Mouse (Mus musculus) heart, adult 2 months (tissue): Measurements from ENCODE around the gene Plekhh3. TPM values are rescaled to one million over a fixed set of nuclear protein-coding genes. Genes with fewer than 3 reads are reported as not detected.

Experiments used
- DNase-seq, 2 experiments: peaks; one replicate each; pipeline ENCODE4 v3.0.0; 2021
- H3K27ac ChIP-seq: fragments of 200-600 bp; 2 replicates; pipeline ENCODE4 v1.8.1; 2022
- H3K27me3 ChIP-seq: fragments of 200-500 bp; 2 replicates; pipeline ENCODE4 v1.6.1; 2012; ENCODE audit warnings: mild to moderate bottlenecking, low read length, inconsistent platforms, mixed read lengths; ENCODE audit not compliant: control insufficient read depth, insufficient read depth
- H3K36me3 ChIP-seq: fragments of 200-500 bp; 2 replicates; pipeline ENCODE4 v1.6.1; 2012; ENCODE audit warnings: low read length, inconsistent platforms; ENCODE audit not compliant: control insufficient read depth, insufficient read depth
- H3K4me1 ChIP-seq: fragments of 200-500 bp; 2 replicates; pipeline ENCODE4 v1.6.1; 2011; ENCODE audit warnings: low read length; ENCODE audit not compliant: control insufficient read depth, insufficient read depth
- H3K4me3 ChIP-seq: fragments of 200-600 bp; 2 replicates; pipeline ENCODE4 v1.8.1; 2022
- H3K79me2 ChIP-seq: fragments of 200-500 bp; replicated peaks from 2 replicates; pipeline ENCODE4 v1.6.1; 2012; ENCODE audit warnings: mild to moderate bottlenecking, inconsistent platforms, low read length, moderate library complexity, mixed read lengths; ENCODE audit not compliant: control insufficient read depth, insufficient read depth
- H3K9ac ChIP-seq: fragments of 200-500 bp; 2 replicates; pipeline ENCODE4 v1.6.1; 2012; ENCODE audit warnings: low read depth, mild to moderate bottlenecking, control low read depth, inconsistent platforms, low read length, mixed read lengths
- CTCF ChIP-seq: fragments of 200-600 bp; IDR thresholded peaks from 2 replicates; pipeline ENCODE4 v1.8.1; 2022; ENCODE audit warnings: antibody characterized with exemption, mild to moderate bottlenecking, moderate library complexity
- EP300 ChIP-seq: fragments of 200-500 bp; IDR thresholded peaks from 2 replicates; pipeline ENCODE4 v1.6.1; 2011; ENCODE audit warnings: low read depth, low read length, control low read depth; ENCODE audit not compliant: insufficient read depth
- POLR2A ChIP-seq: fragments of 200-500 bp; IDR thresholded peaks from 2 replicates; pipeline ENCODE4 v1.6.1; 2011; ENCODE audit warnings: mild to moderate bottlenecking, low read depth, low read length, control low read depth; ENCODE audit not compliant: insufficient read depth
- WGBS: fragments of 180-500 bp; shearing (Covaris S2); methylation state at CpG from one replicate; pipeline ENCODE4 v1.1.7; 2018; 5-methylcytosine and 5-hydroxymethylcytosine counted together
- intact Hi-C: fragments of 180-260 bp; cut with DNase I; formaldehyde crosslinking; loops from one replicate; pipeline ENCODE4 v1.15.1; 2025
- polyA plus RNA-seq: library from polyadenylated mRNA; depleted of rRNA; stranded (reverse); fragments of >200 nt; gene quantifications from 2 replicates; pipeline ENCODE4 v1.2.3, GENCODE M21; 2012
- total RNA-seq, 2 experiments: library from RNA; stranded (reverse); gene quantifications; 2 replicates each; pipeline ENCODE4 v1.2.3; 2021

The Plekhh3 gene
- total and polyA plus RNA-seq, 3 experiments, result 14.3 to 28.1 (median 26.7) TPM

GRCm38 (mm10) chr11:101148751-101149150 is 22.4 kb downstream of the Plekhh3 start:
- no peak for TF ChIP-seq POLR2A
- no peak for TF ChIP-seq CTCF
- TF ChIP-seq EP300, result no peak
- Histone ChIP-seq H3K4me3 (no peak overlapping the region), H3K27me3 (no peaks in the 10 kb centered on the region), H3K27ac (peak overlapping the region; percentile 54), H3K79me2 (no peaks in the 10 kb centered on the region), H3K36me3 (no peaks in the 10 kb centered on the region), H3K4me1 (no peaks in the 10 kb centered on the region), H3K9ac (no peak overlapping the region)
- no peak for DNase-seq
- WGBS, result 81% methylated on average over 10 of the region's 10 CpGs
- intact Hi-C loops, result no loop called here

DNA sequence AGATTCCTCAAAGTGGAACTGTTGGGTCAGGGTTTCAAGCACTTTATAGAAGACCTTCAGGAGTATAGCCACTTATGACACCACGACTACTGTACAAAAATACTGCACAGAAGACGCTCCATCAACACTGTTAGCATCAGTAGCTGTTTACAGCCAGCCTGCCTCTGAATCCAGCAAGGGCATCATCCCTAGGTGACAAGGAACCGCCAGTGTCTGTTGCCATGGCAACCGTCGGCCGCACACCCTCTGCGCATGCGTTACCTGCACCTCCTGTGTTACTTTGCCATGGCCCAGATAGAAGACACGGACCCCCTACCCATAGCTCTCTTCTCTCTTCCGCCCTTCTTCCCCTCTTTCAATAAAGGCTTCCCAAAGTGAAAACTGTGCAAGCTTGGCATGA is 24.8 kb downstream of the Plekhh3 start:
- intact Hi-C loops, result no loop called here
- TF ChIP-seq CTCF (no peak), EP300 (no peak), POLR2A (no peak)

GRCm38 (mm10) chr11:101143338-101144225 is 27.6 kb downstream of the Plekhh3 start:
- Histone ChIP-seq H3K27me3 (no peaks in the 10 kb centered on the region), H3K36me3 (no peaks in the 10 kb centered on the region), H3K4me1 (peaks cover 3% of the 10 kb centered on the region), H3K27ac (no peak overlapping the region), H3K9ac (no peak overlapping the region), H3K4me3 (peak overlapping the region; percentile 24; the same call in 1 of the 2 replicates), H3K79me2 (no peaks in the 10 kb centered on the region)
- intact Hi-C loops, result no loop called here
- TF ChIP-seq POLR2A (no peak), EP300 (no peak), CTCF (no peak)
- WGBS, result 31% methylated on average over 18 of the region's 19 CpGs
- no peak for DNase-seq

More for the DNA sequence above, 24.8 kb downstream of the Plekhh3 start:
- WGBS, result 56% methylated on average over 10 of the region's 10 CpGs
- H3K4me3 ChIP-seq, result no peak overlapping the region
- H3K36me3 ChIP-seq, result no peaks in the 10 kb centered on the region
- no peaks in the 10 kb centered on the region for H3K79me2 ChIP-seq
- no peaks in the 10 kb centered on the region for H3K27me3 ChIP-seq
- no peak overlapping the region for H3K27ac ChIP-seq
- no peak overlapping the region for H3K9ac ChIP-seq
- H3K4me1 ChIP-seq, result no peaks in the 10 kb centered on the region; the same call in 1 of the 2 replicates
- DNase-seq, result no peak

GRCm38 (mm10) chr11:101142215-101142967 is 28.8 kb downstream of the Plekhh3 start:
- intact Hi-C loops, result no loop called here
- no peak for DNase-seq
- no peak overlapping the region for H3K27ac ChIP-seq
- no peaks in the 10 kb centered on the region for H3K27me3 ChIP-seq
- H3K4me3 ChIP-seq, result no peak overlapping the region
- H3K4me1 ChIP-seq, result peaks cover 3% of the 10 kb centered on the region
- H3K36me3 ChIP-seq, result no peaks in the 10 kb centered on the region
- H3K9ac ChIP-seq, result no peak overlapping the region
- 94% methylated on average over 10 of the region's 10 CpGs for WGBS
- no peak for TF ChIP-seq CTCF
- TF ChIP-seq POLR2A, result no peak
- TF ChIP-seq EP300, result no peak
- no peaks in the 10 kb centered on the region for H3K79me2 ChIP-seq

DNA sequence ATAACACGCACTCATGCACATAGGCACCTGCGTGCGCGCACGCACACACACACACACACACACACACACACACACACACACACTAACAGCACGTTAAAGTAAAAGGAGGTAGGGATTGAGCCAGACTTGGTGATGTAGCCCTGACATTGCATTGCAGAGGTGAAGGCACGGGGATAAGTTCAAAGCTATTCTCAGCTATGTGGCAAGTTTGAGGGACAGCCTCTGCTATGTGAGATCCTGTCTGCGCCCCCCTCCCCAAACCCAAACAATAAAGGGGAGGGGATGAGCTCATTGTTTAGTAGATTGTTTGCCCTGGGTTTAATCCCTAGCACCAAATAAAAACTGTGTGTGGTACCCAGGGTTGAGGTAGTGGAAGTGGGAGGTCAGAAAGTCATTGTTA is 30.1 kb downstream of the Plekhh3 start:
- 89% methylated on average over 8 of the region's 8 CpGs for WGBS
- H3K79me2 ChIP-seq, result no peaks in the 10 kb centered on the region
- no peak overlapping the region for H3K4me3 ChIP-seq
- TF ChIP-seq CTCF (no peak), EP300 (no peak), POLR2A (no peak)
- H3K27ac ChIP-seq, result no peak overlapping the region
- no peaks in the 10 kb centered on the region for H3K36me3 ChIP-seq
- H3K27me3 ChIP-seq, result no peaks in the 10 kb centered on the region
- no peak overlapping the region for H3K9ac ChIP-seq
- H3K4me1 ChIP-seq, result peaks cover 3% of the 10 kb centered on the region
- intact Hi-C loops, result no loop called here
- DNase-seq, result no peak
